Mouse (Mus musculus): ENCODE measurements around the gene Il11ra1.

DNA sequence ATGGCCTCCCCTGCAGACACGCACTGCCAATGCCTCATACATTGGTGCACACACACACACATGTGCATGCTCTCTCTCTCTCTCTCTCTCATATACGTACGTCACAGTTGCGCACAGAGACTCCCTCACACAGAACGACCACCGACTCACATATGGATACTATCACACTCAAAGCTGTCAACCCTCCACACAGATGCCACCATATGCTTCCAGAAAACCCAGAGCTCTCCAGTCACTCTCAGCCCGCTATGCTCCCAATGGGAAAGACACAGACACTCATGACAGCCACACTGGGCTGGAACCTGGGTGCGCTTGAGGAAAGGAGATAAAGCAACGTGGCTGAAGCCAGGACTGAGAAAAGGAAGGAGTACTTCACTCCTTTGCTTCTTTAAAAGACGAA is 17.8 kb upstream of the Il11ra1 start:
- TF ChIP-seq TAL1 (IDR thresholded peaks at IDR 0.05; ENCODE audit: low read length) (no peak), GATA1 (IDR thresholded peaks at IDR 0.05; ENCODE audit: low read length) (no peak)

Measured in erythroblast, embryonic 14.5 days (primary cell).